Mouse (Mus musculus) heart, postnatal 0 days (tissue): ENCODE measurements around the gene Dnase2a. TPM values are rescaled to one million over a fixed set of nuclear protein-coding genes. Genes with fewer than 3 reads are reported as not detected.

ENCODE experiments used
- ATAC-seq: fragments of 200-750 bp; cut with Nextera tagmentation; 2 replicates; pipeline ENCODE4 v1.8.0; 2017; ENCODE audit warnings: low read depth, moderate number of reproducible peaks, moderate library complexity; ENCODE audit not compliant: insufficient read depth
- DNase-seq: peaks from one replicate; pipeline ENCODE4 v3.0.0-alpha.2; 2016; ENCODE audit warnings: low spot score
- H3K27ac ChIP-seq: fragments of 300-500 bp; sonication (generic); 2 replicates; pipeline ENCODE4 v1.5.1; 2014; ENCODE audit warnings: low read depth, mild to moderate bottlenecking
- H3K27me3 ChIP-seq: fragments of 300-500 bp; sonication (generic); 2 replicates; pipeline ENCODE4 v1.6.1; 2014; ENCODE audit warnings: low read length, mixed read lengths; ENCODE audit not compliant: control insufficient read depth, insufficient read depth
- H3K36me3 ChIP-seq: fragments of 300-500 bp; sonication (generic); replicated peaks from 2 replicates; pipeline ENCODE4 v1.6.1; 2014; ENCODE audit warnings: low read length, mixed read lengths; ENCODE audit not compliant: control insufficient read depth, insufficient read depth
- H3K4me1 ChIP-seq: fragments of 300-500 bp; sonication (generic); 2 replicates; pipeline ENCODE4 v1.6.1; 2014; ENCODE audit warnings: antibody characterized with exemption; ENCODE audit not compliant: control insufficient read depth, insufficient read depth
- H3K4me2 ChIP-seq: fragments of 300-500 bp; sonication (generic); 2 replicates; pipeline ENCODE4 v1.6.1; 2014; ENCODE audit warnings: low read depth, mild to moderate bottlenecking, low read length, moderate library complexity
- H3K4me3 ChIP-seq: fragments of 300-500 bp; sonication (generic); 2 replicates; pipeline ENCODE4 v1.5.1; 2014; ENCODE audit warnings: low read depth, low read length
- H3K9ac ChIP-seq: fragments of 300-500 bp; sonication (generic); replicated peaks from 2 replicates; pipeline ENCODE4 v1.6.1; 2014; ENCODE audit warnings: low read depth, low read length, mixed read lengths
- H3K9me3 ChIP-seq: fragments of 300-500 bp; sonication (generic); replicated peaks from 2 replicates; pipeline ENCODE4 v1.6.1; 2016; ENCODE audit warnings: low read length; ENCODE audit not compliant: control insufficient read depth
- CTCF ChIP-seq: IDR thresholded peaks from 2 replicates; pipeline ENCODE4 v1.5.1; 2016; ENCODE audit warnings: antibody characterized with exemption, control low read depth, low read depth
- EP300 ChIP-seq: IDR thresholded peaks from 2 replicates; pipeline ENCODE4 v1.6.1; 2016; ENCODE audit warnings: antibody characterized with exemption, low read depth
- WGBS: fragments of 180-500 bp; shearing (Covaris S2); extraction: QIAGEN DNeasy Blood & Tissue Kit; methylation state at CpG from one replicate; pipeline ENCODE4 v1.1.7; 2014; 5-methylcytosine and 5-hydroxymethylcytosine counted together
- polyA plus RNA-seq: library from polyadenylated mRNA; unstranded; fragments of >200 nt; fragmentation: Nextera tagmentation; extraction: Ambion mirVana; gene quantifications from 2 replicates; pipeline ENCODE4 v1.2.1, GENCODE M21; 2015
- total RNA-seq: library from RNA; depleted of rRNA; stranded (reverse); fragments of >200 nt; gene quantifications from 2 replicates; pipeline ENCODE4 v1.2.3, GENCODE M21; 2014; ENCODE audit warnings: low replicate concordance

Dnase2a gene
- total and polyA plus RNA-seq, 2 experiments from 2014 or later = 4.6 to 11.0 TPM

DNA sequence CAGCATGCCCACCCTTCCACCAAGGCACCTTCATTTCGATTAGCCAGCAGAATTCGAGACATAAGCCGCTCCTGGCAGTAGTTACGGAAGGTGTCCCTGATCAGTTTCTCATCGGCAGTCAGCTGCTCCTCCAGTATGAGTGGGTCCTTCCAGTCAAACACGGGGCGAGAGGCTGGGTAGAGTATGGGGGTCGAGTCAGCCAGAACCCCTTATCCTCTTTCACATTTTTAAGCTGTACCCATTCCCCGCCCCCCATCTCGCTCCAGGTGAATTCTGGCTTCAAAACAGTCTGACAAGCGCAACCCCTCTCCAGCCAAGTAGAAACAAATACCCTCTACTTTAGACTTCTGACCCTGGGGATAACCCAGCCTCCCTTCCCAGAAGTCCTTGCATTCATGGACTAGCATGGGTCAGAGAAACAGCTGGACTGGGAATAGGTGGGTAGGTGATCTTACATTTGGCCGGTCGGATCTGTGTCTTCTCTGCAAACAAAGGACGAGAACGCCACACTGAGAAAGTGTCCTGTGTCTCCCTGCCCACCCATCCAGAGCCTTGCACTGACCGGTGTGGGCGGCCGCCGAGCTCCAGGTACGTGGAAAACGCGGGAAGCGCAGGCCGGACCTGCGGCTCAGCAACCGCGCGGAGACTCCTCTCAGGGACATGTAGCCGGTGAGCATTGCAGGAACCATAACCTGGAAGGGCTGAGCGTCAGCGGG lies 15.2 kb upstream of the Dnase2a start:
- WGBS = 11% methylated on average over 31 of the region's 31 CpGs
- TF ChIP-seq EP300 (no peak), CTCF (no peak)
- peak; percentile 19; the same call in 1 of the 2 replicates for ATAC-seq

DNA sequence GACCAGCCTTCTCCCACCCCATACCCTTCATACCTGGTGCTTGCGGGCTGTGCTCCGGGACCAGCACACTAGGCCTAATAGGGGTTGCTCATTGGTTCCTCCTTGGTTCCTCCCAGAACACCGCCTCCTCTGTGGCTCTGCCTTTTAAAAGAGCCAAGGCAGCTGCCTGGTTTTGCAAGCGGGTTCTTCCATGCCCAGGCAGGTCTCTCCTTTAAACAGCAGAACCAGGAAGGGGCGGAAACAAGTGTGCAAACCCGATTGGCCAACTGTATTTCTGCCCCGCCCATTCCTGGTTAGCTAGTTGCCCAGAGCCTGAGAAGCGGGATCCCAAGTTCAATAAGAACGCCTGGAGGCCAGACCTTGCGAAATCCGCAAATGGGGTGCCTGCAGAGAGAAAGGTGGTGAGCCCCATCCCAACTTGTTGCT lies 14.6 kb upstream of the Dnase2a start, which contains the start of gene Gcdh:
Gene Gcdh, minus strand, starts transcription at position 213 of the 426 bp plus-strand sequence.
- ATAC-seq = peak; percentile 99

More for the DNA sequence above, 15.2 kb upstream of the Dnase2a start:
- H3K9ac ChIP-seq = peak overlapping the region; percentile 60
- no peaks in the 10 kb centered on the region for H3K9me3 ChIP-seq
- H3K4me1 ChIP-seq = peaks cover 12% of the 10 kb centered on the region
- peaks cover 10% of the 10 kb centered on the region for H3K36me3 ChIP-seq
- no peaks in the 10 kb centered on the region for H3K27me3 ChIP-seq
- H3K4me2 ChIP-seq = peak overlapping the region; percentile 95
- no peak overlapping the region for H3K27ac ChIP-seq
- peak overlapping the region; percentile 68 for H3K4me3 ChIP-seq
- no peak for DNase-seq

DNA sequence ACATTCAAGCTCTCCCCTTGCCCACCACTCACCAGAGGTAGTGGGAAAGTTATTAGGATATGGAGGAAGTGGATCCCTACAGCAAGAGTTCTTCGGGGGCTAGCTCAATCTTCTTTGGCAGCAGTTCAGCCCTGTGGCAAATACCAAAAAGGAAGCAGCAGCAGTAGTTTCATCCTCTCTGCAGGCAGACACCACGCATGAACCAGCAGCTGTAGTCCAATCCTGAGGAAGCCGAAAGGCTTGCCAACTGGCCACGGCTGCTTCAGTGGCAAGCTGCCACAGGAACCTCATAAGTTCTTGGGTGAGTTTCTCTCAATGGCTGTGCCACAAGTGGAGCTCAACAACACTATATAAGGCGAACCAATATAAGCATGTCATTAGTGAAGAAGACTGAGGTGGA lies 12.4 kb upstream of the Dnase2a start:
- H3K9ac ChIP-seq = no peak overlapping the region
- ATAC-seq = no peak
- no peaks in the 10 kb centered on the region for H3K27me3 ChIP-seq
- H3K4me3 ChIP-seq = no peak overlapping the region
- no peak for DNase-seq
- H3K27ac ChIP-seq = no peak overlapping the region
- no peak overlapping the region for H3K4me2 ChIP-seq
- 75% methylated on average over 5 of the region's 5 CpGs for WGBS
- H3K36me3 ChIP-seq = no peaks in the 10 kb centered on the region
- no peaks in the 10 kb centered on the region for H3K9me3 ChIP-seq
- TF ChIP-seq EP300 (no peak), CTCF (no peak)
- H3K4me1 ChIP-seq = peaks cover 12% of the 10 kb centered on the region

More for the DNA sequence above, 14.6 kb upstream of the Dnase2a start, which contains the start of gene Gcdh:
- Histone ChIP-seq H3K36me3 (peaks cover 4% of the 10 kb centered on the region; the same call in 1 of the 2 replicates), H3K27ac (no peak within 1 kb of the TSS), H3K27me3 (no peaks in the 10 kb centered on the region), H3K9ac (peak within 1 kb of the TSS; percentile 60), H3K9me3 (no peaks in the 10 kb centered on the region), H3K4me2 (peak within 1 kb of the TSS; percentile 95), H3K4me1 (peaks cover 12% of the 10 kb centered on the region), H3K4me3 (peak within 1 kb of the TSS; percentile 68)
- DNase-seq = peak; percentile 98
- 0% methylated on average over 11 of the region's 11 CpGs for WGBS
- no peak for TF ChIP-seq CTCF
- TF ChIP-seq EP300 = no peak

DNA sequence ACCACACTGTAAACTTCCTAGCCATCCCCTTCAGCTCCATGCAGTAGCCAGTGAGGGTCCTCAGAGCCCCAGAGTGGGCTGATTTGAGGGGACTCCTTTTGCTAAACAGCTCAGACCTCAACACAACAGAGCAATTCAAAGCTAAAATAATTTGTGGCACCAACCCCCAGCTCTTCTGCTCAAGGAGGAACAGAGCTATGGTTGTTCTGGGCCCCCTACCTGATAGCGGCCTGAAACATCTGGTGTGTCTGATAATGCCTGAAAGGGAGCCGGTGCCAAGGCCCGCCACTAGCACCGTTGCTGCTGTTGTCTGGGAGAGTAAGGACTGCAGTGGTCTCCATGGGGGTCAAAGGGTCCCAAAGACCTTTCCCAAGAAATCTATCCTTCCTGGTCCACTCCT lies 7.3 kb upstream of the Dnase2a start:
- WGBS = 27% methylated on average over 4 of the region's 4 CpGs
- Histone ChIP-seq H3K4me1 (no peaks in the 10 kb centered on the region), H3K36me3 (no peaks in the 10 kb centered on the region), H3K27me3 (peaks cover 13% of the 10 kb centered on the region; the same call in 1 of the 2 replicates), H3K9ac (no peak overlapping the region), H3K4me3 (no peak overlapping the region), H3K4me2 (no peak overlapping the region), H3K27ac (no peak overlapping the region), H3K9me3 (no peaks in the 10 kb centered on the region)
- no peak for ATAC-seq
- no peak for DNase-seq
- TF ChIP-seq EP300 = no peak
- no peak for TF ChIP-seq CTCF

DNA sequence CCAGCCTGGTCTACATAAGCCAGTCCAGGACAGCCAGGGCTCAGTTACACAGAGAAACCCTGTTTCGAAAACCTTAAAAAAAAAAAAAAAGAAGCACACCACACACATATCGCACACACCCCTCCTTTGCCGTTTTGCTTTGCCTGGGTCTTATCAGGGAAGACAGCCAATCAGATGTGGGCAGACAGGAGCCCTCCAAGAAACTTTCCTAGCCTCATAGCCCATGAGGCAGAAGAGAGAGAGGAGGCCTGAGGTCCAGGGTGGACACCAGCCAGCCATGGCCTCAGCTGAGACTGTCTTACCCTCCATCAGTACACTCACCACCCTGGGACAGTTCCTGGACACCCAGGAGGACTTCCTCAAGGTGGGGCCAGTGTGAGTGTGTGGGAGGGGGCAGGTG lies 6.6 kb upstream of the Dnase2a start, which contains the start of gene Klf1:
Gene Klf1, plus strand, starts transcription at position 177 of the 400 bp plus-strand sequence.
- Histone ChIP-seq H3K4me1 (no peaks in the 10 kb centered on the region), H3K27ac (no peak within 1 kb of the TSS), H3K27me3 (peaks cover 13% of the 10 kb centered on the region; the same call in 1 of the 2 replicates), H3K36me3 (no peaks in the 10 kb centered on the region), H3K4me3 (peak within 1 kb of the TSS; percentile 58), H3K9ac (peak within 1 kb of the TSS; percentile 57), H3K4me2 (peak within 1 kb of the TSS; percentile 91), H3K9me3 (no peaks in the 10 kb centered on the region)
- ATAC-seq (no peak), DNase-seq (no peak)
- 52% methylated on average over 3 of the region's 3 CpGs for WGBS
- no peak for TF ChIP-seq CTCF
- TF ChIP-seq EP300 = no peak
